Mouse (Mus musculus) MEL (cell line): Measurements from ENCODE around the gene Blm. TPM values are rescaled to one million over a fixed set of nuclear protein-coding genes. Genes with fewer than 3 reads are reported as not detected.

Experiments
- DNase-seq: peaks from one replicate; pipeline ENCODE4 v3.0.0; 2011; ENCODE audit warnings: low read depth, low spot score
- H3K27ac ChIP-seq: 2 replicates; pipeline ENCODE4 v1.5.1; 2012; ENCODE audit warnings: low read depth, mild to moderate bottlenecking, control low read depth, low read length, moderate library complexity; ENCODE audit not compliant: control insufficient read depth
- H3K27me3 ChIP-seq, 2 experiments: fragments of 150-350 bp in 1 of 2; sonication (generic) in 1 of 2; 2 replicates each; pipeline ENCODE4 v1.6.1; 2012; ENCODE audit warnings: low read length in 2 of 2, mild to moderate bottlenecking in 2 of 2, improper control_type of control experiment in 1 of 2, moderate library complexity in 1 of 2; ENCODE audit not compliant: insufficient read depth in 2 of 2, control insufficient read depth in 1 of 2
- H3K36me3 ChIP-seq, 2 experiments: 2 replicates each; pipeline ENCODE4 v1.6.1; 2012 to 2014; ENCODE audit warnings: low read length in 2 of 2, improper control_type of control experiment in 1 of 2, inconsistent platforms in 1 of 2, mild to moderate bottlenecking in 1 of 2; ENCODE audit not compliant: insufficient read depth in 2 of 2, control insufficient read depth in 1 of 2
- H3K4me1 ChIP-seq, 2 experiments: fragments of 150-350 bp in 1 of 2; sonication (generic) in 1 of 2; 2 replicates each; pipeline ENCODE4 v1.6.1; 2012; ENCODE audit warnings: low read length in 2 of 2, improper control_type of control experiment in 1 of 2, mild to moderate bottlenecking in 1 of 2; ENCODE audit not compliant: insufficient read depth in 2 of 2, control insufficient read depth in 1 of 2
- H3K4me3 ChIP-seq, 2 experiments: fragments of 150-350 bp in 1 of 2; sonication (generic) in 1 of 2; 2 replicates each; pipeline ENCODE4 v1.5.1; 2012; ENCODE audit warnings: low read depth in 2 of 2, low read length in 2 of 2, mild to moderate bottlenecking in 2 of 2, moderate library complexity in 2 of 2, control low read depth in 1 of 2, improper control_type of control experiment in 1 of 2; ENCODE audit not compliant: control insufficient read depth in 1 of 2, insufficient read depth in 1 of 2
- H3K79me2 ChIP-seq: 2 replicates; pipeline ENCODE4 v1.6.1; 2012; ENCODE audit warnings: mild to moderate bottlenecking, low read length, moderate library complexity; ENCODE audit not compliant: control insufficient read depth, poor library complexity, insufficient read depth
- H3K9ac ChIP-seq: 2 replicates; pipeline ENCODE4 v1.6.1; 2012; ENCODE audit warnings: low read depth, mild to moderate bottlenecking, control low read depth, low read length, moderate library complexity; ENCODE audit not compliant: control insufficient read depth, poor library complexity, severe bottlenecking
- H3K9me3 ChIP-seq: fragments of 150-350 bp; sonication (generic); replicated peaks from 2 replicates; pipeline ENCODE4 v1.6.1; 2012; ENCODE audit warnings: mild to moderate bottlenecking, low read length, improper control_type of control experiment, moderate library complexity; ENCODE audit not compliant: insufficient read depth
- BHLHE40 ChIP-seq: IDR thresholded peaks from 2 replicates; pipeline ENCODE4 v1.6.1; 2012; ENCODE audit warnings: low read depth, mild to moderate bottlenecking, inconsistent platforms, low read length, improper control_type of control experiment, borderline replicate concordance
- CHD1 ChIP-seq: IDR thresholded peaks from 2 replicates; pipeline ENCODE4 v1.6.1; 2012; ENCODE audit warnings: low read depth, mild to moderate bottlenecking, inconsistent platforms, low read length, improper control_type of control experiment
- CHD2 ChIP-seq: IDR thresholded peaks from 2 replicates; pipeline ENCODE4 v1.6.1; 2011; ENCODE audit warnings: low read length, improper control_type of control experiment
- CTCF ChIP-seq, 3 experiments: IDR thresholded peaks in 2 of 3; conservative IDR thresholded peaks in 1 of 3; 2 replicates each; pipeline ENCODE4 v1.5.1; 2011 to 2012; ENCODE audit warnings: low read length in 3 of 3, low read depth in 2 of 3, mild to moderate bottlenecking in 2 of 3, improper control_type of control experiment in 1 of 3, inconsistent platforms in 1 of 3, mixed read lengths in 1 of 3, moderate library complexity in 1 of 3; ENCODE audit not compliant: control insufficient read depth in 1 of 3, insufficient read depth in 1 of 3, poor library complexity in 1 of 3, severe bottlenecking in 1 of 3
- E2F4 ChIP-seq: IDR thresholded peaks from 2 replicates; pipeline ENCODE4 v1.6.1; 2011; ENCODE audit warnings: low read depth, low read length, improper control_type of control experiment, borderline replicate concordance
- ELF1 ChIP-seq: IDR thresholded peaks from 2 replicates; pipeline ENCODE4 v1.6.1; 2014; ENCODE audit warnings: low read depth, mild to moderate bottlenecking, inconsistent platforms, low read length, improper control_type of control experiment, moderate library complexity
- EP300 ChIP-seq, 2 experiments: IDR thresholded peaks; 2 replicates each; pipeline ENCODE4 v1.6.1; 2011; ENCODE audit warnings: improper control_type of control experiment in 2 of 2, low read length in 2 of 2, low read depth in 1 of 2, mild to moderate bottlenecking in 1 of 2
- ETS1 ChIP-seq: IDR thresholded peaks from 2 replicates; pipeline ENCODE4 v1.6.1; 2012; ENCODE audit warnings: low read depth, mild to moderate bottlenecking, inconsistent platforms, low read length, improper control_type of control experiment, moderate library complexity
- GABPA ChIP-seq: IDR thresholded peaks from 2 replicates; pipeline ENCODE4 v1.6.1; 2012; ENCODE audit warnings: low read depth, mild to moderate bottlenecking, inconsistent platforms, low read length, improper control_type of control experiment, moderate library complexity
- GATA1 ChIP-seq: IDR thresholded peaks from 2 replicates; pipeline ENCODE4 v1.6.1; 2011; ENCODE audit warnings: low read depth, low read length, improper control_type of control experiment
- HCFC1 ChIP-seq: IDR thresholded peaks from 2 replicates; pipeline ENCODE4 v1.6.1; 2012; ENCODE audit warnings: low read depth, mild to moderate bottlenecking, inconsistent platforms, low read length, improper control_type of control experiment, moderate library complexity
- JUND ChIP-seq: IDR thresholded peaks from 2 replicates; pipeline ENCODE4 v1.6.1; 2011; ENCODE audit warnings: low read depth, mild to moderate bottlenecking, improper control_type of control experiment, low read length
- KAT2A ChIP-seq: conservative IDR thresholded peaks from 2 replicates; pipeline ENCODE4 v1.6.1; 2012; ENCODE audit warnings: low read depth, low read length, improper control_type of control experiment, inconsistent platforms
- MAFK ChIP-seq: IDR thresholded peaks from 2 replicates; pipeline ENCODE4 v1.6.1; 2011; ENCODE audit warnings: low read depth, mild to moderate bottlenecking, low read length, improper control_type of control experiment, borderline replicate concordance
- MAX ChIP-seq: IDR thresholded peaks from 2 replicates; pipeline ENCODE4 v1.6.1; 2011; ENCODE audit warnings: low read length, improper control_type of control experiment
- MAZ ChIP-seq: IDR thresholded peaks from 2 replicates; pipeline ENCODE4 v1.6.1; 2012; ENCODE audit warnings: low read depth, mild to moderate bottlenecking, inconsistent platforms, low read length, improper control_type of control experiment
- MEF2A ChIP-seq: IDR thresholded peaks from 2 replicates; pipeline ENCODE4 v1.6.1; 2014; ENCODE audit warnings: low read depth, mild to moderate bottlenecking, inconsistent platforms, low read length, improper control_type of control experiment; ENCODE audit not compliant: poor library complexity, insufficient replicate concordance, severe bottlenecking; ENCODE audit errors: extremely low read depth
- MXI1 ChIP-seq: IDR thresholded peaks from 2 replicates; pipeline ENCODE4 v1.6.1; 2011; ENCODE audit warnings: mild to moderate bottlenecking, low read depth, low read length, improper control_type of control experiment
- MYB ChIP-seq: IDR thresholded peaks from 2 replicates; pipeline ENCODE4 v1.6.1; 2011; ENCODE audit warnings: mild to moderate bottlenecking, low read depth, low read length, improper control_type of control experiment
- MYC ChIP-seq: IDR thresholded peaks from 2 replicates; pipeline ENCODE4 v1.6.1; 2011; ENCODE audit warnings: low read depth, mild to moderate bottlenecking, low read length, improper control_type of control experiment, moderate library complexity
- NELFE ChIP-seq: IDR thresholded peaks from 2 replicates; pipeline ENCODE4 v1.6.1; 2011; ENCODE audit warnings: low read depth, low read length, improper control_type of control experiment
- NRF1 ChIP-seq: IDR thresholded peaks from 2 replicates; pipeline ENCODE4 v1.6.1; 2014; ENCODE audit warnings: low read depth, mild to moderate bottlenecking, inconsistent platforms, low read length, improper control_type of control experiment, moderate library complexity; ENCODE audit not compliant: poor library complexity, insufficient read depth, severe bottlenecking
- POLR2AphosphoS2 ChIP-seq: IDR thresholded peaks from 2 replicates; pipeline ENCODE4 v1.6.1; 2011; ENCODE audit warnings: low read length, improper control_type of control experiment
- RAD21 ChIP-seq: IDR thresholded peaks from 2 replicates; pipeline ENCODE4 v1.6.1; 2011; ENCODE audit warnings: mild to moderate bottlenecking, low read depth, low read length, improper control_type of control experiment
- RCOR1 ChIP-seq: IDR thresholded peaks from 2 replicates; pipeline ENCODE4 v1.6.1; 2012; ENCODE audit warnings: low read depth, mild to moderate bottlenecking, inconsistent platforms, low read length, improper control_type of control experiment
- SIN3A ChIP-seq: IDR thresholded peaks from 2 replicates; pipeline ENCODE4 v1.6.1; 2012; ENCODE audit warnings: low read length, improper control_type of control experiment, inconsistent platforms
- SMC3 ChIP-seq: IDR thresholded peaks from 2 replicates; pipeline ENCODE4 v1.6.1; 2011; ENCODE audit warnings: low read depth, low read length, improper control_type of control experiment
- TAL1 ChIP-seq: IDR thresholded peaks from 2 replicates; pipeline ENCODE4 v1.6.1; 2012; ENCODE audit warnings: mild to moderate bottlenecking, inconsistent platforms, low read length, moderate library complexity, mixed read lengths
- TBP ChIP-seq: IDR thresholded peaks from 2 replicates; pipeline ENCODE4 v1.8.0; 2011; ENCODE audit warnings: low read depth, low read length, improper control_type of control experiment
- TCF12 ChIP-seq: IDR thresholded peaks from 2 replicates; pipeline ENCODE4 v1.6.1; 2014; ENCODE audit warnings: low read depth, mild to moderate bottlenecking, inconsistent platforms, low read length, improper control_type of control experiment, moderate library complexity
- USF1 ChIP-seq: IDR thresholded peaks from 2 replicates; pipeline ENCODE4 v1.6.1; 2014; ENCODE audit warnings: low read depth, mild to moderate bottlenecking, inconsistent platforms, low read length, improper control_type of control experiment, moderate library complexity
- USF2 ChIP-seq, 2 experiments: IDR thresholded peaks; 2 replicates each; pipeline ENCODE4 v1.6.1; 2011 to 2012; ENCODE audit warnings: improper control_type of control experiment in 2 of 2, low read length in 2 of 2, borderline replicate concordance in 1 of 2, inconsistent platforms in 1 of 2, low read depth in 1 of 2, mild to moderate bottlenecking in 1 of 2; ENCODE audit not compliant: insufficient read depth in 1 of 2
- ZC3H11A ChIP-seq: IDR thresholded peaks from 2 replicates; pipeline ENCODE4 v1.6.1; 2012; ENCODE audit warnings: low read depth, mild to moderate bottlenecking, inconsistent platforms, low read length, improper control_type of control experiment
- ZKSCAN1 ChIP-seq: IDR thresholded peaks from 2 replicates; pipeline ENCODE4 v1.6.1; 2012; ENCODE audit warnings: low read depth, mild to moderate bottlenecking, inconsistent platforms, low read length, improper control_type of control experiment, moderate library complexity
- ZMIZ1 ChIP-seq: IDR thresholded peaks from 2 replicates; pipeline ENCODE4 v1.6.1; 2012; ENCODE audit warnings: low read depth, mild to moderate bottlenecking, inconsistent platforms, low read length, improper control_type of control experiment, moderate library complexity
- ZNF384 ChIP-seq: IDR thresholded peaks from 2 replicates; pipeline ENCODE4 v1.6.1; 2012; ENCODE audit warnings: low read depth, mild to moderate bottlenecking, inconsistent platforms, low read length, improper control_type of control experiment
- polyA plus RNA-seq, 2 experiments: library from polyadenylated mRNA; stranded (reverse) in 1 of 2; unstranded in 1 of 2; fragments of >175 nt in 1 of 2; fragments of >200 nt in 1 of 2; gene quantifications; 2 replicates each; pipeline versions ENCODE4 v1.2.1 to v1.2.4; 2012; ENCODE audit warnings: low replicate concordance in 2 of 2, low read depth in 1 of 2; ENCODE audit not compliant: insufficient read length in 2 of 2, insufficient read depth in 1 of 2, missing spikeins in 1 of 2
- total RNA-seq: library from RNA; depleted of rRNA; stranded (reverse); fragments of 300-350 nt; gene quantifications from 2 replicates; pipeline ENCODE4 v1.2.3, GENCODE M21; 2012

Gene Blm
- total and polyA plus RNA-seq, 3 experiments: 28.5 to 83.8 (median 52.0) TPM

DNA sequence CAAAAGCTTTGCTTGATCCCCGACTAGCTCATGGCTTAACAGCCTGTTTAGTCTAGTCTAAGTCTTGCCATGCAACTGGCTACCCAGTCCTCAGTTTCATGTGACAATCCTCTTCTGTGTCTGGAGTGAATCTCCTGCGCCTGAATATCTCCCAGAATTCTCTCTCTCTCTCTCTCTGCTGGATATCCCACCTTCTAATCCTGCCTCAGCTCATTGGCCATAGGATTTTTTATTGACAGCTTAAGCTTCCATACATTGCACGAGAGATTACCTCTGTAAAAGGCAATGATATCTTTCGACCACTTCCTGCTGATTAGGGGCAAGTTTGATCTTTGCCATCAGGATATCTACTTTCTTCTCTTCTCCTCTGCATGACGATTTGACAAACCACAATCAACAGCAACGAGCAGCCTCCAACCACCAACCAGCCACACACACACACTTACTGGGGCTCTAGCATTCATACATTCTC, 85.3 kb downstream of the Blm start:
- DNase-seq: peak; percentile 93
- Histone ChIP-seq H3K4me3 (peak overlapping the region; percentile 30), H3K9ac (peak overlapping the region; percentile 73), H3K4me1 (peaks cover 36 to 63% of the 10 kb centered on the region in 2 experiments), H3K36me3 (peaks cover 0 to 55% of the 10 kb centered on the region in 2 experiments; a peak in 3 of 4 replicates), H3K79me2 (no peaks in the 10 kb centered on the region; the same call in 1 of the 2 replicates), H3K27ac (peak overlapping the region; percentile 98), H3K27me3 (no peaks in the 10 kb centered on the region), H3K9me3 (no peaks in the 10 kb centered on the region)
- TF ChIP-seq CTCF (IDR thresholded peaks at IDR 0.05 in 2 of 3, conservative IDR thresholded peaks at IDR 0.05 in 1 of 3; ENCODE audit: control insufficient read depth in 1 of 3, insufficient read depth in 1 of 3, low read depth in 2 of 3, low read length in 3 of 3, poor library complexity in 1 of 3, severe bottlenecking in 1 of 3) (no peak), BHLHE40 (peak; percentile 66), TCF12 (peak; percentile 91), JUND (peak; percentile 91; the same call in 1 of the 2 replicates), ETS1 (peak; percentile 93), USF1 (0 out of 2 replicates have a peak, but pooled peaks have one; percentile 30), MAZ (peak; percentile 74), NRF1 (peak; percentile 34; the same call in 1 of the 2 replicates), TBP (peak; percentile 93), MXI1 (peak; percentile 73; the same call in 1 of the 2 replicates), EP300 (IDR thresholded peaks at IDR 0.05; ENCODE audit: low read depth in 1 of 2, low read length in 2 of 2) (peak; percentile 97 to 98), CHD1 (no peak; the same call in 1 of the 2 replicates), GATA1 (peak; percentile 100), CHD2 (peak; percentile 80), MAX (peak; percentile 81), POLR2AphosphoS2 (peak; percentile 99), RCOR1 (peak; percentile 90), KAT2A (peak; percentile 55; the same call in 1 of the 2 replicates), RAD21 (no peak), ZC3H11A (peak; percentile 35; the same call in 1 of the 2 replicates), ZMIZ1 (peak; percentile 97), GABPA (no peak), NELFE (peak; percentile 96), ZNF384 (peak; percentile 58), MYB (peak; percentile 89), SMC3 (0 out of 2 replicates have a peak, but pooled peaks have one; percentile 13), HCFC1 (peak; percentile 74), MEF2A (no peak), ELF1 (no peak), MAFK (peak; percentile 86), TAL1 (no peak), SIN3A (peak; percentile 98), ZKSCAN1 (no peak), USF2 (IDR thresholded peaks at IDR 0.05; ENCODE audit: borderline replicate concordance in 1 of 2, insufficient read depth in 1 of 2, low read depth in 1 of 2, low read length in 2 of 2) (no peak), E2F4 (no peak), MYC (peak; percentile 80; the same call in 1 of the 2 replicates)
